Mouse (Mus musculus): ENCODE results near the gene Rtf1.

Rtf1 gene

DNA sequence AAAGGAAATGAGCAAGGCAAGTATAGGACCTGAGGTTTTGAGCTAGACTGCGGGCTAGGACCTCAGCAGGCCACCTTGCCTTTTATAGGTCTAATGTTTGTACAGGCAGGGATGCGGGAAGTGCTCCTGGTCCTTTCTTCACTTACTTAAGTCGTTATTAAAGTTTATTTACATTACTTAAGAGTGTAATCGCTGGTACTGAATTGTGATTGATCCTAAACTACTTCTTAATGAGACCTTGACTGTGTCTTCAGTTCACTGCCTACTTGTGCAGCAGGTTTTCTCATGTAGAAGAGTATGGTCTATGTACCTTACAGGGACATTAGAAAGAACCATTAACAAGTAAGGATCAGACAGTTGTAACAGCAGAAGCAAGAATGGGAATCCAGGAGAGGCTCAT lies 55.9 kb downstream of the Rtf1 start:
- DNase-seq (ENCODE audit: low spot score), result no peak

GRCm38 (mm10) chr2:119737124-119737523 lies 62.3 kb downstream of the Rtf1 start:
- no peak for DNase-seq (ENCODE audit: low spot score)

DNA sequence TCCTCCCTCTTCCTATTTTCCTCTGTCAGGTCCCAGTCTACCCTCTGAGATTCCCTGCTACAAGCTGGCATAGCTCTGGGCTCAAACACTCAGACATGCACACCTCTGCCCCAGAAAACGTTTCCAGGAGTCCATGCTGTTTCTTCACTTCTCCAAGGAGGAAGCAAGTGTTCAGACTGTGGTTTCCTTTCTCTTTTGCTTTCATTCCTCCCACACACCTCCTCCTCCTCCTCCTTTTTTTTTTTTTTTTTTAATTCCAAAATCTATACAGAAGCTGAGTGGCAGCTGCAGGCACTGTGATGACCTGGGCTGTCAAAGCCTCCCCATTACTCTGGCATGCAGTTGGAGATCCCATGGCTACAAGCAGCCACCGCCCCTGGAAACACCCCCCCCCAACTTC lies 65.7 kb downstream of the Rtf1 start:
- no peak for DNase-seq (ENCODE audit: low spot score)

DNA sequence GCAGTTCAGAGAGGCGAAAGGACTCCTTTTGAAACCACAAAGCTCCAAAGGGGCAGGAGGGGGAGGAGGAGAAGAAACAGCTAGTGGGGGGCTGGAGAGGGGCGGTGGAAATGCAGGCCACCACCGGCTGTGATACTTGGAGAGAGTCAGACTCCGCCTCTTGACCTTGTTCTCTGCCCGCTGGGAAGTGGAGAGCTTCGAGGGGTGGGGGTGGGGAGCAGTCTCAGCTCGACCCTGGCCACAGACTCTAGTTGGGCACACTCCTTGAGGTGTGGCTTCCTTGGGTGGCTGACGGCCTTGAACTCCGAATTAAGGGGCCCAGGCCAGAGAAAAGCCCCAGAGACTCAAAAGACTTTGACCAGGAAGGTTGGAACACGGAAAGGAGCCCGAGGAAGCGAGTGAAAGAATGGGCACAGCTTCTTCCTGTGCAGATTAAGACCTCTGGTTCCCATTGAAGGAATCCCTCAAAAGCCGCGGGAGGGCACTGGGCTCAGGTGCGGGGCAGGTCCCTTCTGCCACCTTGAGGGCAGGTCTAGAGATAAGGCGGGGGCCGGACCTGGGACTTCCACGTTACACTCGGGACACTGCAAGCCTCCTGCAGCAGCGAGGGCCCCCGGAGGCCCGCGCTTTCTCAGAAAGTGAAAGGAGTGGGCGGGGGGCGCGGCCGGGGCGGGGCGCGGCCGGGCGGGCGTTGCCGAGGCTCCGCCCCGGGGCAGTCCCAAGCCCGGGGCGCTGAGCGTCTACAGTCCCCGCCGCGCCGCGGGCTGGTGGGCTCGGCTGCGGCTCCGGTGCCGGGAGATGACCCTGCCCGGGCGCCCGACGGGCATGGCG lies 66.9 kb downstream of the Rtf1 start, which contains the start of gene Itpka:
TSS of gene Itpka (plus strand) at position 757 of the 831 bp plus-strand sequence.
- peak; percentile 48 for DNase-seq (ENCODE audit: low spot score)

GRCm38 (mm10) chr2:119742461-119743175 lies 67.8 kb downstream of the Rtf1 start:
- no peak for DNase-seq (ENCODE audit: low spot score)

- no peak for DNase-seq (ENCODE audit: low spot score)
These were observed 68.4 kb downstream of the Rtf1 start for GRCm38 (mm10) chr2:119743176-119743807.

GRCm38 (mm10) chr2:119743808-119744162 lies 68.9 kb downstream of the Rtf1 start:
- no peak for DNase-seq (ENCODE audit: low spot score)

DNA sequence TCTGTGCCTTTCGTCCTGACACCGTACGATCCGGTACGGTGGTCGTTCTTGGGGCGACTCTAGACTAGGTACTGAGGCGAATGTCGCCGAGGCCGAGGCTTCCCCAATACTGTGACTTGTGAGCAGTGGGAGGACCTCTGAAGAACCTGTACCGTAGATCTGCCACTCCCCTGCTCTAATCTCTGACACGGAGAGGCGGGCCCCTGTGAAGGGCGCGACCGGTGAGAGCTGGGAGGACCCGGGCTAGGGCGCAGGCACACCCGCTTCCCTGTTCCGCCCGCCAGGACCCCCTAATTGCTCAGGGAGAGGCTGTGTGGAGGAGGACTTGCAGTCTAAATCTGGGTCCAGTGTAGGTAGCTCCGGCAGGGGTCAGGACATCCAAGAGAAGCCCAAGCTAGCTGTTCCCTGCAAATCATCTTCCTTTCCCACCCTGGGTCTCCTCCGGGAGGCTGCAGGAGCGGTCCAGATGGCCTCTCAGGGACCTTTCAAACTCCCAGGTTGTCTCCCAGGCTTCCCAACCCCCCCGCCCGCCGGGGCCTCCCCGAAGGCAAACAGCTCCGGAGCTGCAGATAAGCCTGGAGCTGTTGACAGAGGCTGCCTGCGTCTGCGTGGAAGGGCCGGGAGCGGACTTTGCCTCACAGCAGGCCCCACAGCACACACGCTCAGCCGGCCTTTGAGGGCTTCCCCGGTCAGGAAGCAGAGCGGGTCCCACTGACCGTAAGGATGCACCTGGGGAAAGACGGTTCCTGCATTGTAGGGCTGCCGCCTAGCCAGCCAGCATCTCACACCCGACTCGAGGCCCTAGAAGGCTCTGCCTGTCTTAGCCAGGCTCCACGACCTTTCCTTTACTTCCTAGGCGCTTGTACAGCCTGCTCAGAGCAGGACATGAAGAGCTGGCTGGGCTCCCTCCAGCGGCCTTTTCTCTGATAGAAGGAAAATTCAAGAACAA lies 69.6 kb downstream of the Rtf1 start:
- peak; percentile 7 for DNase-seq (ENCODE audit: low spot score)

GRCm38 (mm10) chr2:119745281-119745680 lies 70.4 kb downstream of the Rtf1 start:
- DNase-seq (ENCODE audit: low spot score), result no peak

GRCm38 (mm10) chr2:119747554-119747953 lies 72.7 kb downstream of the Rtf1 start:
- no peak for DNase-seq (ENCODE audit: low spot score)

DNA sequence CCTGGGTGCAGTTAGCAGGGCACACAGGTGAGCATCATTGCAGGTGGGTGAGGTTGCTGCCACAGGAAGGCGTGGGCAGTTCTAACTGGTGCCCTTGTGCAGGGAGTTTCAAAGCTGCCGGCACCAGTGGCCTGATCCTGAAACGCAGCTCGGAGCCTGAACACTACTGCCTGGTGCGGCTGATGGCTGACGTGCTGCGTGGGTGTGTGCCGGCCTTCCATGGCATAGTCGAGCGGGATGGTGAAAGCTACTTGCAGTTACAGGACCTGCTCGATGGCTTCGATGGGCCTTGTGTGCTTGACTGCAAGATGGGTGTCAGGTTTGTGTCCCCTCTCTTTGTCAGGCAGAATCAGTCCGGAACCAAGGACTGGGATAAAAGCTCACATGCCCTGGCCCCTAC lies 74.4 kb downstream of the Rtf1 start:
- no peak for DNase-seq (ENCODE audit: low spot score)

GRCm38 (mm10) chr2:119757601-119758100 lies 82.8 kb downstream of the Rtf1 start:
- peak; percentile 9 for DNase-seq (ENCODE audit: low spot score)

GRCm38 (mm10) chr2:119758101-119758843 lies 83.4 kb downstream of the Rtf1 start:
- DNase-seq (ENCODE audit: low spot score), result peak; percentile 7

DNA sequence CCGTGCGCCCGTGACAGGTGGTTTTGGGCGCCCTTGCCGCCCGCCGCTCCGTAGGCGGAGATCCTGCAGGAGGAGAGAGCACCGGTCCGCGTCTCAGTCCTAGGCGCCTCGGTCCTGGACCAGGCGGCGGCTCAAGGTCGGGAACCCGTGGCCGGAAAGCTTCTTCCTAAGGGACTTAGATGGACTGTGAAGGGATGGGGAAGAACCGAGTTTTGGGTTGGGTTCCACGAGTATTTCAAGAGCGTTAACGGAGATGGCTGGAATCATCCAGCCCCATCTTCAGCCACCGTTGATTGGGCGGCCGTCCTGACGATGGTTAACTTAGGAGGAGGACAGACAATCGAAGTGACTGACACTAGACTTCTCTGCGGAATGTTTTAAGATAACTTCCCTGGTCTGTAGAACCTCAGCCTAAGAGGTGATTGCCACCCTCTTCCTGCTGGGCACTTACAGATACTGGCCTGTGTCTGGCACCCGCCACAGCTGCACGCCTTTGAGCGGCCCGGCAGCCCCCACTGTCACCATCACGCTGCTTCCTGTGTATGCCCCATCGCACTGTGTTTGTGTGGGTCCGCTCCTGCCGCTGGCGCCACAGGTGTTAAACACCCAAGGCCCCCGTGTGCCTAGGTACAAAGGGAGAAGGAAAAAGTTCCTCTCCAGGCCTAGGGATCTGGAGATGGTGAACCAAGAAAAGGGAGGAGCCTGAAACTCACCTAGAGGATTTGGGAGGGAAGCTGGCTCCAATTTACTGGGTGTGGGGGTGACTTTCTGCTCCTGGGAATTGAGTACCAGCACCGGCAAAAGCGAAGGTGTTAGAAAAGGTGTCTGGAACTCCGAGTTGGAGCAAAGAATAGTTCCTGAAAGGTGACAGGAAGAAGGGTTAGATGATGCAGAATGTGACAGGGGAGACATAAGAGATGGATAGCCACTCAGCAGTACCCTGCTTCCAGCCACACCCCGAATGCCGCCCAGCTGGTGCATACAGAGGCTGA lies 84.3 kb downstream of the Rtf1 start:
- no peak for DNase-seq (ENCODE audit: low spot score)

DNA sequence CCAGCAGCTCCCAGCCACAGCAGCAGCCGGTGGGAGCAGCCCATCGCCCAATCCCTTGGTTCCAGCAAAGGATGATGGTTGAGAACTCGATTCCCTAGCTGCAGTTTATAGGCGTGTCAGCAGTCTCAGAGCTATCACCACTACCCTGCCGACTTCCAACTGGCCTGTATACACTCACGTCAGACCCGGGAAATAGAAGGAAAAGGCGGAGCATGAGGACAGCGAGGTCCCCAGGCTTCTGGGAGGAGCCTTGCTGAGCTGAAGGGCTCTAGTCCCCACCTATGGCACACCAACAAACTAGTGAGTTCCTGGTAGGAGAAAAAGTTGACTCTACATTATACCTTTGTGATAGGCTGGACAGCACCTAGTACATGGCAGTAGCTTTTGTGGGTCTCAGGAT lies 85.4 kb downstream of the Rtf1 start, which contains the start of gene Ltk:
TSS of gene Ltk (minus strand) at position 181 of the 400 bp plus-strand sequence.
- no peak for DNase-seq (ENCODE audit: low spot score)

- no peak for DNase-seq (ENCODE audit: low spot score)
These were observed 87.4 kb downstream of the Rtf1 start for GRCm38 (mm10) chr2:119762276-119762675.

- no peak for DNase-seq (ENCODE audit: low spot score)
These were observed 89.1 kb downstream of the Rtf1 start for GRCm38 (mm10) chr2:119763924-119764323.

GRCm38 (mm10) chr2:119767246-119767645 lies 92.4 kb downstream of the Rtf1 start:
- no peak for DNase-seq (ENCODE audit: low spot score)
